Mouse (Mus musculus): ENCODE data around the gene Fbxw21. TPM values are rescaled to one million over a fixed set of nuclear protein-coding genes. Genes with fewer than 3 reads are reported as not detected.

Gene Fbxw21
- polyA plus RNA-seq, 1 experiment from 2014 or later = not detected

GRCm38 (mm10) chr9:109125481-109125880 lies 36.4 kb downstream of the Fbxw21 start:
- WGBS (ENCODE audit: insufficient replicate concordance) = 43% methylated on average over 3 of the region's 3 CpGs
- DNase-seq = no peak
- no peak for ATAC-seq (ENCODE audit: low read depth)
- Histone ChIP-seq H3K27me3 (no peaks in the 10 kb centered on the region), H3K4me3 (replicated peaks) (no peak overlapping the region), H3K27ac (no peak overlapping the region), H3K36me3 (no peaks in the 10 kb centered on the region), H3K4me2 (no peak overlapping the region), H3K9me3 (replicated peaks) (no peaks in the 10 kb centered on the region), H3K4me1 (replicated peaks) (no peaks in the 10 kb centered on the region), H3K9ac (no peak overlapping the region)

GRCm38 (mm10) chr9:109125043-109125442 lies 36.8 kb downstream of the Fbxw21 start:
- no peak overlapping the region for H3K4me3 ChIP-seq (replicated peaks)
- no peaks in the 10 kb centered on the region for H3K9me3 ChIP-seq (replicated peaks)
- no peak overlapping the region for H3K9ac ChIP-seq
- ATAC-seq (ENCODE audit: low read depth) = no peak
- DNase-seq = no peak
- no peaks in the 10 kb centered on the region for H3K27me3 ChIP-seq
- no peaks in the 10 kb centered on the region for H3K4me1 ChIP-seq (replicated peaks)
- no peaks in the 10 kb centered on the region for H3K36me3 ChIP-seq
- no peak overlapping the region for H3K27ac ChIP-seq
- no peak overlapping the region for H3K4me2 ChIP-seq
- WGBS (ENCODE audit: insufficient replicate concordance) = 55% methylated on average over 2 of the region's 2 CpGs

- H3K9ac ChIP-seq = no peak overlapping the region
- no peak overlapping the region for H3K27ac ChIP-seq
- H3K4me3 ChIP-seq (replicated peaks) = no peak overlapping the region
- no peaks in the 10 kb centered on the region for H3K4me1 ChIP-seq (replicated peaks)
- WGBS (ENCODE audit: insufficient replicate concordance) = 69% methylated on average over 3 of the region's 3 CpGs
- ATAC-seq (ENCODE audit: low read depth) (no peak), DNase-seq (no peak)
- no peaks in the 10 kb centered on the region for H3K36me3 ChIP-seq
- H3K4me2 ChIP-seq = no peak overlapping the region
- no peaks in the 10 kb centered on the region for H3K27me3 ChIP-seq
- H3K9me3 ChIP-seq (replicated peaks) = no peaks in the 10 kb centered on the region
Observed at GRCm38 (mm10) chr9:109124164-109124563, 37.7 kb downstream of the Fbxw21 start.

GRCm38 (mm10) chr9:109123266-109123665 lies 38.6 kb downstream of the Fbxw21 start:
- WGBS (ENCODE audit: insufficient replicate concordance) = 43% methylated on average over 6 of the region's 6 CpGs
- Histone ChIP-seq H3K27ac (no peak overlapping the region), H3K4me2 (no peak overlapping the region), H3K9me3 (replicated peaks) (no peaks in the 10 kb centered on the region), H3K4me1 (replicated peaks) (no peaks in the 10 kb centered on the region), H3K9ac (no peak overlapping the region), H3K36me3 (no peaks in the 10 kb centered on the region; the same call in 1 of the 2 replicates), H3K4me3 (replicated peaks) (no peak overlapping the region), H3K27me3 (no peaks in the 10 kb centered on the region)
- no peak for DNase-seq
- no peak for ATAC-seq (ENCODE audit: low read depth)

- no peaks in the 10 kb centered on the region for H3K4me1 ChIP-seq (replicated peaks)
- H3K9me3 ChIP-seq (replicated peaks) = no peaks in the 10 kb centered on the region
- no peak overlapping the region for H3K4me3 ChIP-seq (replicated peaks)
- no peak overlapping the region for H3K4me2 ChIP-seq
- WGBS (ENCODE audit: insufficient replicate concordance) = 45% methylated on average over 2 of the region's 2 CpGs
- peaks cover 5% of the 10 kb centered on the region for H3K36me3 ChIP-seq
- ATAC-seq (ENCODE audit: low read depth) (no peak), DNase-seq (no peak)
- H3K9ac ChIP-seq = no peak overlapping the region
- H3K27ac ChIP-seq = no peak overlapping the region
- H3K27me3 ChIP-seq = no peaks in the 10 kb centered on the region
Observed at GRCm38 (mm10) chr9:109122553-109123085, 39.2 kb downstream of the Fbxw21 start.

GRCm38 (mm10) chr9:109120956-109121355 lies 40.9 kb downstream of the Fbxw21 start:
- WGBS (ENCODE audit: insufficient replicate concordance) = 71% methylated on average over 6 of the region's 6 CpGs
- DNase-seq (no peak), ATAC-seq (ENCODE audit: low read depth) (no peak)
- Histone ChIP-seq H3K27me3 (no peaks in the 10 kb centered on the region), H3K4me2 (no peak overlapping the region), H3K36me3 (peaks cover 20% of the 10 kb centered on the region), H3K9ac (no peak overlapping the region), H3K9me3 (replicated peaks) (no peaks in the 10 kb centered on the region), H3K4me1 (replicated peaks) (no peaks in the 10 kb centered on the region), H3K4me3 (replicated peaks) (no peak overlapping the region), H3K27ac (no peak overlapping the region)

- H3K27ac ChIP-seq = no peak overlapping the region
- no peak overlapping the region for H3K9ac ChIP-seq
- DNase-seq = no peak
- H3K4me1 ChIP-seq (replicated peaks) = no peaks in the 10 kb centered on the region
- no peak for ATAC-seq (ENCODE audit: low read depth)
- H3K4me3 ChIP-seq (replicated peaks) = no peak overlapping the region
- no peaks in the 10 kb centered on the region for H3K27me3 ChIP-seq
- H3K4me2 ChIP-seq = no peak overlapping the region
- H3K9me3 ChIP-seq (replicated peaks) = no peaks in the 10 kb centered on the region
- WGBS (ENCODE audit: insufficient replicate concordance) = 75% methylated on average over 9 of the region's 9 CpGs
- H3K36me3 ChIP-seq = peaks cover 24% of the 10 kb centered on the region
Observed at GRCm38 (mm10) chr9:109119571-109119970, 42.3 kb downstream of the Fbxw21 start.

- no peak for DNase-seq
- H3K36me3 ChIP-seq = peaks cover 24% of the 10 kb centered on the region
- 47% methylated on average over 4 of the region's 4 CpGs for WGBS (ENCODE audit: insufficient replicate concordance)
Observed at GRCm38 (mm10) chr9:109118106-109118505, 43.7 kb downstream of the Fbxw21 start.

GRCm38 (mm10) chr9:109116205-109116604 lies 45.6 kb downstream of the Fbxw21 start:
- no peak overlapping the region for H3K4me3 ChIP-seq (replicated peaks)
- no peak overlapping the region for H3K27ac ChIP-seq
- peaks cover 36% of the 10 kb centered on the region for H3K36me3 ChIP-seq
- ATAC-seq (ENCODE audit: low read depth) = no peak
- H3K9me3 ChIP-seq (replicated peaks) = no peaks in the 10 kb centered on the region
- H3K27me3 ChIP-seq = no peaks in the 10 kb centered on the region
- no peak overlapping the region for H3K4me2 ChIP-seq
- WGBS (ENCODE audit: insufficient replicate concordance) = 75% methylated on average over 10 of the region's 10 CpGs
- no peaks in the 10 kb centered on the region for H3K4me1 ChIP-seq (replicated peaks)
- no peak overlapping the region for H3K9ac ChIP-seq
- no peak for DNase-seq

More at GRCm38 (mm10) chr9:109118106-109118505, 43.7 kb downstream of the Fbxw21 start:
- H3K9me3 ChIP-seq (replicated peaks) = no peaks in the 10 kb centered on the region
- ATAC-seq (ENCODE audit: low read depth) = no peak
- H3K4me2 ChIP-seq = no peak overlapping the region
- no peaks in the 10 kb centered on the region for H3K27me3 ChIP-seq
- H3K27ac ChIP-seq = no peak overlapping the region
- no peak overlapping the region for H3K9ac ChIP-seq
- no peaks in the 10 kb centered on the region for H3K4me1 ChIP-seq (replicated peaks)
- no peak overlapping the region for H3K4me3 ChIP-seq (replicated peaks)

- Histone ChIP-seq H3K36me3 (peaks cover 41% of the 10 kb centered on the region), H3K27ac (no peak overlapping the region), H3K4me2 (no peak overlapping the region), H3K4me3 (replicated peaks) (no peak overlapping the region), H3K9me3 (replicated peaks) (no peaks in the 10 kb centered on the region), H3K4me1 (replicated peaks) (no peaks in the 10 kb centered on the region), H3K9ac (no peak overlapping the region), H3K27me3 (no peaks in the 10 kb centered on the region)
- 70% methylated on average over 7 of the region's 7 CpGs for WGBS (ENCODE audit: insufficient replicate concordance)
- DNase-seq (no peak), ATAC-seq (ENCODE audit: low read depth) (no peak)
Observed at GRCm38 (mm10) chr9:109114871-109115270, 47.0 kb downstream of the Fbxw21 start.

- Histone ChIP-seq H3K27ac (no peak overlapping the region), H3K4me1 (replicated peaks) (no peaks in the 10 kb centered on the region), H3K4me2 (no peak overlapping the region), H3K4me3 (replicated peaks) (no peak overlapping the region), H3K36me3 (peaks cover 45% of the 10 kb centered on the region), H3K9ac (no peak overlapping the region), H3K27me3 (no peaks in the 10 kb centered on the region), H3K9me3 (replicated peaks) (no peaks in the 10 kb centered on the region)
- 75% methylated on average over 11 of the region's 11 CpGs for WGBS (ENCODE audit: insufficient replicate concordance)
- no peak for ATAC-seq (ENCODE audit: low read depth)
- DNase-seq = no peak
Observed at GRCm38 (mm10) chr9:109114276-109114675, 47.6 kb downstream of the Fbxw21 start.

- DNase-seq (no peak), ATAC-seq (ENCODE audit: low read depth) (no peak)
- H3K27ac ChIP-seq = no peak overlapping the region
- no peak overlapping the region for H3K4me3 ChIP-seq (replicated peaks)
- 67% methylated on average over 8 of the region's 8 CpGs for WGBS (ENCODE audit: insufficient replicate concordance)
- H3K27me3 ChIP-seq = no peaks in the 10 kb centered on the region
- H3K4me1 ChIP-seq (replicated peaks) = no peaks in the 10 kb centered on the region
- no peak overlapping the region for H3K9ac ChIP-seq
- no peaks in the 10 kb centered on the region for H3K9me3 ChIP-seq (replicated peaks)
- H3K36me3 ChIP-seq = peaks cover 54% of the 10 kb centered on the region
- no peak overlapping the region for H3K4me2 ChIP-seq
Observed at GRCm38 (mm10) chr9:109113331-109113730, 48.5 kb downstream of the Fbxw21 start.

Data from liver, embryonic 13.5 days (tissue).